Mouse (Mus musculus) G1E (cell line): Measurements from ENCODE around the gene Vasn.

Source experiments
- CTCF ChIP-seq: IDR thresholded peaks from 2 replicates; pipeline ENCODE4 v1.5.1; 2012; ENCODE audit warnings: low read depth, low read length, inconsistent platforms, mixed read lengths
- GATA1 ChIP-seq: IDR thresholded peaks from 2 replicates; pipeline ENCODE4 v1.6.1; 2012; ENCODE audit warnings: borderline replicate concordance, low read length, inconsistent platforms, mixed read lengths
- GATA2 ChIP-seq: IDR thresholded peaks from 2 replicates; pipeline ENCODE4 v1.6.1; 2012; ENCODE audit warnings: low read depth, low read length, inconsistent platforms, borderline replicate concordance
- POLR2AphosphoS5 ChIP-seq: IDR thresholded peaks from 2 replicates; pipeline ENCODE4 v1.6.1; 2012; ENCODE audit warnings: low read depth, low read length, inconsistent platforms; ENCODE audit not compliant: insufficient replicate concordance
- TAL1 ChIP-seq: conservative IDR thresholded peaks from 2 replicates; pipeline ENCODE4 v1.6.1; 2012; ENCODE audit warnings: low read depth, low read length, inconsistent platforms, mixed read lengths

DNA sequence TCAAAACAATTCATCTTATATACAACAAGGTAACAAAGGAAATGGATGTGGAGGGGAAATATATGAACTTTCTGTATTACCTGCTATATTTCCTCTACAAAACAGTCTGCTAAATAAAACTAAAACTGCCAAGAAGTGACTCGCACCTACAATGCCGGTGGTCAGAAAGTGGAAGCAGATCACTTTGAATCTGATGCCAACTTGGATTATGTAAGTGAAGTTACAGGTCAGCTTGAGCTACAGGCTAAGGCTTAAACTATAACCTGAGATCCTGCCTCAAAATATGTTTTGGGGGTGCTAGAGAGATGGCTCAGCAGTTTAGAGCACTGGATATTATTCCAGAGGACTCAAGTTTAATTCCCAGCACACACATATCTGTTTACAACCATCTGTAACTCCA lies 26.0 kb downstream of the Vasn start:
- TF ChIP-seq CTCF (no peak), GATA2 (no peak), POLR2AphosphoS5 (no peak), TAL1 (no peak), GATA1 (no peak)
